Mouse (Mus musculus) forebrain, embryonic 13.5 days (tissue): ENCODE measurements around the gene Minpp1. TPM values are rescaled to one million over a fixed set of nuclear protein-coding genes. Genes with fewer than 3 reads are reported as not detected.

ENCODE experiments used
- ATAC-seq: fragments of 200-750 bp; cut with Nextera tagmentation; 2 replicates; pipeline ENCODE4 v1.8.0; 2017
- H3K27ac ChIP-seq: fragments of 300-500 bp; sonication (generic); 2 replicates; pipeline ENCODE4 v1.5.1; 2015; ENCODE audit warnings: inconsistent platforms, mild to moderate bottlenecking, moderate library complexity
- H3K27me3 ChIP-seq: fragments of 300-500 bp; sonication (generic); 2 replicates; pipeline ENCODE4 v1.6.1; 2015; ENCODE audit warnings: mild to moderate bottlenecking, inconsistent platforms
- H3K36me3 ChIP-seq: fragments of 300-500 bp; sonication (generic); 2 replicates; pipeline ENCODE4 v1.6.1; 2015; ENCODE audit warnings: mild to moderate bottlenecking, inconsistent platforms; ENCODE audit not compliant: poor library complexity, severe bottlenecking
- H3K4me1 ChIP-seq: fragments of 300-500 bp; sonication (generic); 2 replicates; pipeline ENCODE4 v1.6.1; 2015; ENCODE audit warnings: inconsistent platforms
- H3K4me2 ChIP-seq: fragments of 300-500 bp; sonication (generic); 2 replicates; pipeline ENCODE4 v1.6.1; 2015; ENCODE audit warnings: inconsistent platforms, mild to moderate bottlenecking, moderate library complexity
- H3K4me3 ChIP-seq: fragments of 300-500 bp; sonication (generic); 2 replicates; pipeline ENCODE4 v1.5.1; 2015; ENCODE audit warnings: mild to moderate bottlenecking, inconsistent platforms
- H3K9ac ChIP-seq: fragments of 300-500 bp; sonication (generic); 2 replicates; pipeline ENCODE4 v1.6.1; 2015; ENCODE audit warnings: mild to moderate bottlenecking, inconsistent platforms
- H3K9me3 ChIP-seq: fragments of 300-500 bp; sonication (generic); replicated peaks from 2 replicates; pipeline ENCODE4 v1.6.1; 2016; ENCODE audit warnings: inconsistent platforms
- WGBS: fragments of 180-500 bp; shearing (Covaris S2); methylation state at CpG from one replicate; pipeline ENCODE4 v1.1.7; 2015; 5-methylcytosine and 5-hydroxymethylcytosine counted together
- polyA plus RNA-seq: library from polyadenylated mRNA; unstranded; fragments of >200 nt; fragmentation: Nextera tagmentation; extraction: Ambion mirVana; gene quantifications from 2 replicates; pipeline ENCODE4 v1.2.1, GENCODE M21; 2015

Gene Minpp1
- polyA plus RNA-seq, 1 experiment from 2014 or later = 38.6 TPM

DNA sequence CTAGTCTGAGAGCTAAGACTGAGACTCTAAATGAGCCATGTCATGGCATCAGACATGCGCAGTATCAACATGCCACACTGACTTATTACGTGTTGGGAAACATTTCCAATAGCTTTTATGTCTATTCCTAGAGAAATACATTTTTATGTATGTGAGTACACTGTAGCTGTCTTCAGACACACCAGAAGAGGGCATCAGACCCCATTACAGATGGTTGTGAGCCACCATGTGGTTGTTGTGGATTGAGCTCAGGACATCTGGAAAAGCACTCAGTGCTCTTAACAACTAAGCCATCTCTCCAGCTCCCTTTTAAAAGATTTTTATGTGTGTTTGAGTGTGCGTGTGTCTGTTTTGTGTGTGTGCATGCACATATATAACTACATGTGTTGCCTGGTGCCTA is 6.8 kb downstream of the Minpp1 start:
- H3K36me3 ChIP-seq = peaks cover 39% of the 10 kb centered on the region
- ATAC-seq = no peak
- H3K4me1 ChIP-seq = peaks cover 7% of the 10 kb centered on the region
- H3K9ac ChIP-seq = no peak overlapping the region
- H3K4me3 ChIP-seq = no peak overlapping the region
- WGBS = 96% methylated on average over 3 of the region's 3 CpGs
- H3K27me3 ChIP-seq = no peaks in the 10 kb centered on the region
- no peak overlapping the region for H3K4me2 ChIP-seq
- H3K27ac ChIP-seq = no peak overlapping the region
- H3K9me3 ChIP-seq = no peaks in the 10 kb centered on the region

DNA sequence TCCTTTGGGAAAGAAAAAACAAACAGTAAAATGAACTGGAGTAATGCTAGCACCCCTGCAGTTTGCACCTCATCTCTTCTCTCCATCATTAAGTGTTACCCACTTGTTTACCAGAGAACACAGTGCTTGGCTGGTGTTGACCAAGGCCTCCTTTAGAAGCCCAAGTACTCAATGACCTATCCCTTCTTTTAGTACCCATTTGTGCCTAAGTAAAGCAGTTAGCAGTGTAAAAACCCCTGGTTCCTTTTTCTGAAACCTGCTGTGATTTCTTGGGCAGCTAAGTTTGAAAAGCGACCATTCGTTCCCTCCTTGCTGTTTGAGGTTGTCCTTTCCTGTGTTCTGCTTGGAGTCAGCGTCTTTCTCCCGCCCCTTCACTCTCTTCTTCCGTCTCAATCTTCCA is 7.4 kb downstream of the Minpp1 start:
- Histone ChIP-seq H3K36me3 (peaks cover 41% of the 10 kb centered on the region), H3K4me2 (no peak overlapping the region), H3K4me3 (no peak overlapping the region), H3K9me3 (no peaks in the 10 kb centered on the region), H3K9ac (no peak overlapping the region), H3K27me3 (no peaks in the 10 kb centered on the region), H3K27ac (no peak overlapping the region), H3K4me1 (peaks cover under 1% of the 10 kb centered on the region)
- ATAC-seq = no peak
- WGBS = 92% methylated on average over 5 of the region's 5 CpGs

DNA sequence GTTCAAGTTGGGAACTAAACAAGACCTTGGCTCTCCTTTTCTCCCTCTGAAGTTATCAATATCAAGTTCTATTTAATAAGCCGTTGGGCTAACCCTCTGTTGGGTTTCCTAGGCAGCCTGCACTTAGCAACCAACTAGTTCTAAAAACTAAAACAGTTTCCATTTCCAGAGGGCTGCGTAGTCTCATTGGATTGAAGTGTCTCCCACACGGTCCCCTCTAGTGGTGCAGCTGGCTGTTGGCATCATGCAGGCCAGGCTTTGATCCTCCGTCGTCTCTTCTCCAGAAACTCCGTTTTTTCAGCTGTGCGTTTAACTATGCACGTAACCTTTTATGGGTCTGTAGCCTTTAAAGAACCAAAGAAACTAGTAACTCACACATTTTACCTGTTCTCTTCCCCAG is 7.9 kb downstream of the Minpp1 start:
- Histone ChIP-seq H3K9ac (no peak overlapping the region), H3K4me3 (no peak overlapping the region), H3K9me3 (no peaks in the 10 kb centered on the region), H3K27ac (no peak overlapping the region), H3K4me1 (no peaks in the 10 kb centered on the region; the same call in none of the 2 replicates), H3K27me3 (no peaks in the 10 kb centered on the region), H3K4me2 (no peak overlapping the region), H3K36me3 (peaks cover 46% of the 10 kb centered on the region)
- no peak for ATAC-seq
- WGBS = 90% methylated on average over 8 of the region's 8 CpGs

DNA sequence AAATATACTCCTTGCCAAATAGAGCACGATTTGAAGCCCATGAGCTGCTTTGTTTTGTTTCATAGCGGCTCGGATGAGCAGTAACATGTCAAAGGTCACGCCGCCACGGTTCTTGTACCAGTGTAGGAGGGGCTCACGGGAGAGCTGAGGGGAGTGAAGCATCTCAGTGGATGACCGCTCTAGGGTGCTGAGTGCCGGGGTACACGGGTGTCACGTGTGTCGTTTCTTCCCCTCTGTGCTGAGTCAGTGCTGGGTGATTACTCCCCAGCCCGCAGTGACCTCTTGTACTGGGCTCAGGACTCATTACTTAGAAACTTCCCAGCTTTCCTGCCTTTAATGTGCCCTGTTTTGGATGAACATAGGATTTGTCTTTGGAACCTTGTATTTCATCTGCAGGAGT is 9.0 kb downstream of the Minpp1 start:
- Histone ChIP-seq H3K9me3 (no peaks in the 10 kb centered on the region), H3K27me3 (no peaks in the 10 kb centered on the region), H3K27ac (no peak overlapping the region), H3K4me2 (no peak overlapping the region), H3K36me3 (peaks cover 52% of the 10 kb centered on the region), H3K9ac (no peak overlapping the region), H3K4me1 (no peaks in the 10 kb centered on the region), H3K4me3 (no peak overlapping the region)
- WGBS = 92% methylated on average over 13 of the region's 13 CpGs
- no peak for ATAC-seq

DNA sequence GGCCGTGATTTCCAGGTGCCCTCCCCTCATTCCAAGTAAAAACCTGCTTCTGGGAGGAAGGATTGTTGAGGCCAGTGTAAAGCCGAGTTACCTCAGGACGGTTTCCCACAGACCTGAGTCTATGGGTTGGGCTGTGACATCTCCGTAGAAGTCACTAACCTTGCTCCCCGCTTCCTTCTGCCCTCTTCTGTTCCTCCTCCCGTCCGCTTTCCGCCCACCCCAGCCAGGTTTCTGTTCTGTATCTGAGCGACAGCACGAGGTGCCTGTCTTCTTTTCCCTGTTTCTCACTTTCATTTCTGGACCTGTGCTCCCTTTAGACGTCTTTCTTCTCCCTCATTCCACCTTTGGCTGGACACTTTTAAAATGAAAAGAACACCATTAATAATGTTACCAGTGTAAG is 9.5 kb downstream of the Minpp1 start:
- no peak for ATAC-seq
- Histone ChIP-seq H3K4me1 (no peaks in the 10 kb centered on the region), H3K27me3 (no peaks in the 10 kb centered on the region), H3K4me3 (no peak overlapping the region), H3K9me3 (no peaks in the 10 kb centered on the region), H3K4me2 (no peak overlapping the region), H3K36me3 (peaks cover 53% of the 10 kb centered on the region), H3K27ac (no peak overlapping the region), H3K9ac (no peak overlapping the region)
- 86% methylated on average over 11 of the region's 11 CpGs for WGBS

DNA sequence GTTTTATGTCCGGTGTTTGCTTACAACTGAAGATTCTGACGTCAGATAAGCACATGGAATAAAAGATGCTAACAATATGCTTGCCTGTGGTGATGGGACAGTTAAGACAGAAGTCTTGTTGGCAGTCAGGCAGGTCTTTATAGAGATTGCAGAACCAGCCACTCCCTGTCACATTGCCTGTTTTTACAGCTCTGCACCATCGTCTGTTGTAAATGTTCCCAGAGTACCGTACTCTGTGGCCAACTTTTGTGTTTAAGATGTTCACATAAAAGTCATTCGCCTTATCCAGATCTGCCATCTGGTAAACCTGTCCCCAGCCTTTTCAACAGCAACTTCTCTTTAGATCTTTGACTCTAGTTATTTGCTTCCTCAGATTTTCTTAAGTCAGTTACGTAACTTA is 11.8 kb downstream of the Minpp1 start:
- Histone ChIP-seq H3K4me2 (no peak overlapping the region), H3K36me3 (peaks cover 51% of the 10 kb centered on the region), H3K27ac (no peak overlapping the region), H3K27me3 (no peaks in the 10 kb centered on the region), H3K4me1 (no peaks in the 10 kb centered on the region), H3K9me3 (no peaks in the 10 kb centered on the region), H3K4me3 (no peak overlapping the region), H3K9ac (no peak overlapping the region)
- no peak for ATAC-seq
- 92% methylated on average over 6 of the region's 6 CpGs for WGBS

DNA sequence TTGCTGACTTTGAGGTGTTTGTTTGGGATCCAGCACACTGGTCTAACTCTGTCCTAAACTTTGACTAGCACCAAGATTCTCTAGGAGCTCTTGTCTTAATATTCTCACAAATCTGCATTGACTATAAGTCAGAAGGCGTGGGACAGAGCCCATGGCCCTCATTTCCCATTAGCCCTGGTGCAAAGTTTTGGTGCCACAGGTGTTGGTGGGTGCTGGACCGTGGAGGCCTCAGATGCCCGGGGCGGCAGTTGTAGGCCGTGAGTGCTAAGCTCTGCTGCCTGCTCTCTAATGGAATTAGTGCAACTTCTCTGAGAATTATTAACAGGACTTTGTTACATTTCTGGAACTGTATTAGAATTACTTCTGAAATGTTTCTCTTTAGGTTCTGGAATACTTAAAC is 12.4 kb downstream of the Minpp1 start:
- Histone ChIP-seq H3K36me3 (peaks cover 45% of the 10 kb centered on the region), H3K4me3 (no peak overlapping the region), H3K27me3 (no peaks in the 10 kb centered on the region), H3K9ac (no peak overlapping the region), H3K27ac (no peak overlapping the region), H3K4me1 (no peaks in the 10 kb centered on the region), H3K4me2 (no peak overlapping the region), H3K9me3 (no peaks in the 10 kb centered on the region)
- no peak for ATAC-seq
- 94% methylated on average over 5 of the region's 5 CpGs for WGBS

DNA sequence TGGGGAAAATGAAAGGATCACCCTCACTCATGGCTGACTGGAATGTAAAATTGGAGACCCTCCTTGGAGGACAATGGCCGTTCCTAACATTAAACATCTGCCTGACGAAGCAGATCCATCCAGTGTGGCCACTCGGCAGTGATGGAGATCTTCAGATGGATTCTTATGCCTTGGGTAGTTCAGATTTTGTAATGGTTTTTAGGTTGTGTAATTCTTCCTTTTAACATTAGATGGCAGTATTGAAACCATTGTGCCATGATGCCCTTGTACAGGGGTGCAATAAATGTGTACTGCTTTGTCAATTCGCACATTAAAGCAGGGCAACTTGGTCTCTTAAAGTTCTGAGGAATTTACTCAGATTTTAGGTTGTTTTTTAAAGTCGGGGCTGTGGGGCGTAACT is 15.8 kb downstream of the Minpp1 start:
- Histone ChIP-seq H3K4me3 (no peak overlapping the region), H3K4me1 (no peaks in the 10 kb centered on the region), H3K4me2 (no peak overlapping the region), H3K36me3 (peaks cover 27% of the 10 kb centered on the region), H3K9me3 (no peaks in the 10 kb centered on the region), H3K27ac (no peak overlapping the region), H3K9ac (no peak overlapping the region), H3K27me3 (no peaks in the 10 kb centered on the region)
- 89% methylated on average over 6 of the region's 6 CpGs for WGBS
- peak; percentile 51; the same call in 1 of the 2 replicates for ATAC-seq

DNA sequence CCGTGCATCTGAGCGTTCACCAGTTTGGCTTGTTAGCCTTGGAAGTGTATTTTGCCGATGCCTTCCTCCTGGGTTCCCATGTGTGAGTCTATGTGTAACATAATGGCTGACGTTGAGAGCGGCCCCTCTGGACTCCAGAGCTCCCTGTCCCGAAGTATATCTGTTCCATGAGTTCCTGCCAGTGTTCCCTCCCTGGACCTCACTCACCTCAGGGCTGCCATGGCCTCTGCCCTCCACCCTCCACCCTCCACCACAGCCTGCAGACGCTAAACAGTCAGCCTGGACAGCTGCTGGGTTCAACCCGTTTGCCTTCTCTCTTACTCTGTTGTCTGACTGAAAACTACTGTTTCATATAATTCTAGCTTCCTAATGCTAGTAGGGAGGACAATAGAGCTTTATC is 20.5 kb downstream of the Minpp1 start:
- ATAC-seq = no peak
- Histone ChIP-seq H3K36me3 (peaks cover 26% of the 10 kb centered on the region), H3K27me3 (no peaks in the 10 kb centered on the region), H3K9ac (no peak overlapping the region), H3K27ac (no peak overlapping the region), H3K4me3 (no peak overlapping the region), H3K4me2 (no peak overlapping the region), H3K9me3 (no peaks in the 10 kb centered on the region), H3K4me1 (no peaks in the 10 kb centered on the region)
- WGBS = 90% methylated on average over 8 of the region's 8 CpGs

DNA sequence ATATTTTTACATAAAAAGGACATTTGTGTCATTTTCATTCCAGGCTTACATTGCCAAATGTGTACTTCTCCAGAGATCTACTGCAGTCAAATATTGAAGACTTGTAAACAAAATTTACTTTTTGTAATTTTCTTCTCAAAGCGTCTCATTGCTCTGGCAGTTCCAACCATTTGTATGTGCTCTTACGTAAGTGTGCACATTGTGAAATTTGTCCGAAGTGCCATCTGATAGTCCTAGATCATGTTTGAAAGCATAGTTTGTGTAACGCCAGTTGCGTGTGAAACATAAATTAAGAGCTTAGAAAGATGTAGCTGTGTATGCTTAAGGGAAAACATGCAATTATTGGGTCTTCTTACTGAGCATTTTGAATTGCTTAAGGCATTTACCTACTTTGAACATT is 20.9 kb downstream of the Minpp1 start:
- Histone ChIP-seq H3K9me3 (no peaks in the 10 kb centered on the region), H3K27me3 (no peaks in the 10 kb centered on the region), H3K4me3 (no peak overlapping the region), H3K9ac (no peak overlapping the region), H3K4me1 (no peaks in the 10 kb centered on the region), H3K27ac (no peak overlapping the region), H3K36me3 (peaks cover 30% of the 10 kb centered on the region), H3K4me2 (no peak overlapping the region)
- WGBS = 95% methylated on average over 5 of the region's 5 CpGs
- no peak for ATAC-seq

DNA sequence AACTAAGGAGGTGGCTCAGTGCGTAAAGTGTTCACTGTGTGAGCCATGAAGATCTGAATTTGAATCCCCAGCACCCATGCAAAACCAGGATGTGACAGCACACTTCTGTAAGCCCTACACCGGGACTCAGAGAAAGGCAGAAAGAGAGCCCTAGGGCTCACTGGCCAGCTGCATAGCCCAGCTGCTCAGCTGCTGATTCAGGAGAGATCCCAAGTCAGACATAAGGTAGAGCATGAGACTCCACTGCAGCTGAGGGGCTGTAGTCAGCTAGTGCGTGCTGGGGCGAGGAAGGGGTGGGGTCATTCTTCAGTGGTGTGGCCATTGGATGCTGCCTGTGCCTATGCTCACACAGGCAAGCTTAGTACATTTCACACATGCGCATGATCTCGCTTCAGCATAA is 21.5 kb downstream of the Minpp1 start:
- WGBS = 93% methylated on average over 6 of the region's 6 CpGs
- Histone ChIP-seq H3K9ac (no peak overlapping the region), H3K4me2 (no peak overlapping the region), H3K4me1 (no peaks in the 10 kb centered on the region), H3K27me3 (no peaks in the 10 kb centered on the region), H3K9me3 (peaks cover 3% of the 10 kb centered on the region), H3K36me3 (peaks cover 33% of the 10 kb centered on the region), H3K4me3 (no peak overlapping the region), H3K27ac (no peak overlapping the region)
- no peak for ATAC-seq

DNA sequence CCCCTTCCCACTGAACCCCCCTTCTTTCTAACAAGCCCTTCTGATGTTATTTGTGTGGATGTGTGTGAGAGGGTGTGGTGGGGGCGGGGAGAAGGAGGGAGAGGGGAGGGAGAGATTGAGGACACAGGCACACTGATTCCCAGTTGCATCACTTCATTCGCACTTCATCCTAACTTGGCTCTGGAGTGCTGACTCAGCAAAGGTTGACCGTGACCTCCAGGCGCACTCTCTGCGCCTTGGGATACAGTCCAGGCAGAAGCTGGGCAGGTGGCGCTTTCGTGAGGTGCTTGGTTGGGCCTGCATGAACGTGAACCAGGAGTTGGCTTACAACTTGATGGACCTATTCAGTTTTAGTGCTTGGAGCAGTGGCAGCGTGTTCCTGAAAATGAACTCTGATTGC is 22.0 kb downstream of the Minpp1 start:
- Histone ChIP-seq H3K4me2 (no peak overlapping the region), H3K27me3 (no peaks in the 10 kb centered on the region), H3K4me1 (no peaks in the 10 kb centered on the region), H3K9me3 (peaks cover 5% of the 10 kb centered on the region), H3K9ac (no peak overlapping the region), H3K36me3 (peaks cover 36% of the 10 kb centered on the region), H3K27ac (no peak overlapping the region), H3K4me3 (no peak overlapping the region)
- no peak for ATAC-seq
- WGBS = 95% methylated on average over 9 of the region's 9 CpGs

DNA sequence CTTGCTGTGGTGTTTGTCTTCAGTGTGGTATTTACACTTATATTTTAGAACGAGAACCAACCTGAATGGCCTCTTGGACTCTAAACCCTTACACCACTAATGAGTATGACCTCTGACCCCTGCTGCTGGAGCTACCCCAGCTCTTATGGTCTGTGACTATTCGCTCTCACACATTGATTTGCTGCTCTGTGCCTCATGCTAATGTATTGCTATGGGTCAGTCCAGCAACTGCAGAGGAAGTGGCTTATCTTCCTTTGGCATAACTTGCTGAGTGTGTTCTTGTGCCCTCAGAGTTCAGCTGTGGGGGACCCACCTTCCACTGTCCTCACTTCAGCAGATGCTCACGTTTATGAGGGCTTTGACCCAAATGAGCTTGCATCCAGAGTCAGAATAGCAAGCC is 24.7 kb downstream of the Minpp1 start:
- 77% methylated on average over 3 of the region's 3 CpGs for WGBS
- Histone ChIP-seq H3K4me1 (no peaks in the 10 kb centered on the region), H3K4me3 (no peak overlapping the region), H3K36me3 (peaks cover 60% of the 10 kb centered on the region), H3K9me3 (peaks cover 5% of the 10 kb centered on the region), H3K4me2 (no peak overlapping the region), H3K9ac (no peak overlapping the region), H3K27me3 (no peaks in the 10 kb centered on the region), H3K27ac (no peak overlapping the region)
- ATAC-seq = no peak
